Mouse (Mus musculus) ES-Bruce4 (cell line): ENCODE measurements at regions not wholly inside any gene's neighbourhood (a gene's known extent, or its start where the extent isn't known, plus 50 kb on each side); places are given as distances from the start of the nearest gene placed in this dataset.

Experiments used
- CTCF ChIP-seq: IDR thresholded peaks from one replicate; pipeline ENCODE4 v1.8.1; 2011; ENCODE audit warnings: low read depth, low read length
- EP300 ChIP-seq: IDR thresholded peaks from 2 replicates; pipeline ENCODE4 v1.6.1; 2011; ENCODE audit warnings: low read depth, low read length; ENCODE audit not compliant: insufficient read depth
- POLR2A ChIP-seq: IDR thresholded peaks from one replicate; pipeline ENCODE4 v1.8.1; 2011; ENCODE audit warnings: low read length; ENCODE audit not compliant: insufficient read depth

GRCm38 (mm10) chr17:48726460-48726859 lies 205.7 kb upstream of the Lrfn2 start:
- TF ChIP-seq POLR2A (no peak), CTCF (no peak), EP300 (no peak)
